Mouse (Mus musculus) cerebral cortex, adult 2 months (tissue): Measurements from ENCODE around the gene Nhlrc2.

Source experiments
- WGBS: fragments of 180-500 bp; shearing (Covaris S2); methylation state at CpG from one replicate; pipeline ENCODE4 v1.1.7; 2018; 5-methylcytosine and 5-hydroxymethylcytosine counted together

Nhlrc2 gene

GRCm38 (mm10) chr19:56627881-56628472 lies 79.9 kb downstream of the Nhlrc2 start:
- 97% methylated on average over 10 of the region's 10 CpGs for WGBS

GRCm38 (mm10) chr19:56629647-56630046 lies 81.6 kb downstream of the Nhlrc2 start:
- WGBS: 85% methylated on average over 6 of the region's 6 CpGs

- 44% methylated on average over 4 of the region's 4 CpGs for WGBS
Measured at GRCm38 (mm10) chr19:56631017-56631416, 83.0 kb downstream of the Nhlrc2 start.

GRCm38 (mm10) chr19:56631451-56631901 lies 83.4 kb downstream of the Nhlrc2 start:
- WGBS: 50% methylated on average over 11 of the region's 11 CpGs

- WGBS: 48% methylated on average over 12 of the region's 12 CpGs
Measured at GRCm38 (mm10) chr19:56637035-56637683, 89.1 kb downstream of the Nhlrc2 start.

- 67% methylated on average over 9 of the region's 9 CpGs for WGBS
Measured at GRCm38 (mm10) chr19:56637684-56638049, 89.6 kb downstream of the Nhlrc2 start.

- WGBS: 42% methylated on average over 7 of the region's 7 CpGs
Measured at GRCm38 (mm10) chr19:56647451-56648120, 99.5 kb downstream of the Nhlrc2 start.

GRCm38 (mm10) chr19:56651262-56651661 lies 103.2 kb downstream of the Nhlrc2 start:
- 88% methylated on average over 4 of the region's 4 CpGs for WGBS

- 26% methylated on average over 19 of the region's 19 CpGs for WGBS
Measured at GRCm38 (mm10) chr19:56652034-56652962, 104.2 kb downstream of the Nhlrc2 start.
